Mouse (Mus musculus): ENCODE measurements around the gene Rnf220. TPM values are rescaled to one million over a fixed set of nuclear protein-coding genes. Genes with fewer than 3 reads are reported as not detected.

Gene Rnf220
- polyA plus RNA-seq, 1 experiment from 2014 or later: 109 TPM

GRCm38 (mm10) chr4:117469471-117469870 is 27.4 kb downstream of the Rnf220 start:
- no peak overlapping the region for H3K9ac ChIP-seq (ENCODE audit: low read depth, low read length)
- H3K4me1 ChIP-seq (ENCODE audit: control insufficient read depth, insufficient read depth, low read depth, low read length): no peaks in the 10 kb centered on the region
- H3K4me2 ChIP-seq (ENCODE audit: low read length): no peak overlapping the region
- H3K27me3 ChIP-seq (replicated peaks; ENCODE audit: control insufficient read depth, insufficient read depth, low read length): 0 out of 2 replicates have a peak, but pooled peaks cover 5% of the 10 kb centered on the region
- no peaks in the 10 kb centered on the region for H3K9me3 ChIP-seq (ENCODE audit: control insufficient read depth, low read length)
- H3K36me3 ChIP-seq (ENCODE audit: control insufficient read depth, insufficient read depth, low read length): no peaks in the 10 kb centered on the region
- 68% methylated on average over 4 of the region's 4 CpGs for WGBS
- no peak overlapping the region for H3K27ac ChIP-seq (ENCODE audit: low read depth, low read length)
- H3K4me3 ChIP-seq (ENCODE audit: low read length): no peak overlapping the region
- no peak for ATAC-seq

- WGBS: 88% methylated on average over 7 of the region's 7 CpGs
- Histone ChIP-seq H3K4me2 (ENCODE audit: low read length) (no peak overlapping the region), H3K4me3 (ENCODE audit: low read length) (no peak overlapping the region), H3K36me3 (ENCODE audit: control insufficient read depth, insufficient read depth, low read length) (no peaks in the 10 kb centered on the region), H3K4me1 (ENCODE audit: control insufficient read depth, insufficient read depth, low read depth, low read length) (no peaks in the 10 kb centered on the region), H3K9me3 (ENCODE audit: control insufficient read depth, low read length) (no peaks in the 10 kb centered on the region), H3K27me3 (replicated peaks; ENCODE audit: control insufficient read depth, insufficient read depth, low read length) (0 out of 2 replicates have a peak, but pooled peaks cover 2% of the 10 kb centered on the region), H3K27ac (ENCODE audit: low read depth, low read length) (no peak overlapping the region), H3K9ac (ENCODE audit: low read depth, low read length) (no peak overlapping the region)
- no peak for ATAC-seq
Measured at GRCm38 (mm10) chr4:117467936-117468335, 28.9 kb downstream of the Rnf220 start.

GRCm38 (mm10) chr4:117449151-117449550 is 47.7 kb downstream of the Rnf220 start:
- Histone ChIP-seq H3K36me3 (ENCODE audit: control insufficient read depth, insufficient read depth, low read length) (no peaks in the 10 kb centered on the region), H3K9ac (ENCODE audit: low read depth, low read length) (no peak overlapping the region), H3K27me3 (replicated peaks; ENCODE audit: control insufficient read depth, insufficient read depth, low read length) (no peaks in the 10 kb centered on the region), H3K4me3 (ENCODE audit: low read length) (no peak overlapping the region), H3K4me2 (ENCODE audit: low read length) (no peak overlapping the region), H3K4me1 (ENCODE audit: control insufficient read depth, insufficient read depth, low read depth, low read length) (no peaks in the 10 kb centered on the region), H3K27ac (ENCODE audit: low read depth, low read length) (no peak overlapping the region), H3K9me3 (ENCODE audit: control insufficient read depth, low read length) (no peaks in the 10 kb centered on the region)
- WGBS: 100% methylated on average over 1 of the region's 1 CpGs
- ATAC-seq: no peak

GRCm38 (mm10) chr4:117447926-117448325 is 48.9 kb downstream of the Rnf220 start:
- Histone ChIP-seq H3K27ac (ENCODE audit: low read depth, low read length) (no peak overlapping the region), H3K9me3 (ENCODE audit: control insufficient read depth, low read length) (no peaks in the 10 kb centered on the region)
- 94% methylated on average over 3 of the region's 3 CpGs for WGBS

GRCm38 (mm10) chr4:117445516-117446207 is 51.2 kb downstream of the Rnf220 start:
- WGBS: 78% methylated on average over 19 of the region's 19 CpGs

More at GRCm38 (mm10) chr4:117447926-117448325, 48.9 kb downstream of the Rnf220 start:
- Histone ChIP-seq H3K36me3 (ENCODE audit: control insufficient read depth, insufficient read depth, low read length) (no peaks in the 10 kb centered on the region), H3K9ac (ENCODE audit: low read depth, low read length) (no peak overlapping the region), H3K4me2 (ENCODE audit: low read length) (no peak overlapping the region), H3K4me3 (ENCODE audit: low read length) (no peak overlapping the region), H3K4me1 (ENCODE audit: control insufficient read depth, insufficient read depth, low read depth, low read length) (no peaks in the 10 kb centered on the region), H3K27me3 (replicated peaks; ENCODE audit: control insufficient read depth, insufficient read depth, low read length) (no peaks in the 10 kb centered on the region)
- ATAC-seq: no peak

GRCm38 (mm10) chr4:117438919-117439318 is 57.9 kb downstream of the Rnf220 start:
- WGBS: 76% methylated on average over 3 of the region's 3 CpGs
- Histone ChIP-seq H3K36me3 (ENCODE audit: control insufficient read depth, insufficient read depth, low read length) (no peaks in the 10 kb centered on the region), H3K4me2 (ENCODE audit: low read length) (no peak overlapping the region), H3K27me3 (replicated peaks; ENCODE audit: control insufficient read depth, insufficient read depth, low read length) (peaks cover 16% of the 10 kb centered on the region), H3K4me3 (ENCODE audit: low read length) (no peak overlapping the region), H3K27ac (ENCODE audit: low read depth, low read length) (no peak overlapping the region), H3K4me1 (ENCODE audit: control insufficient read depth, insufficient read depth, low read depth, low read length) (no peaks in the 10 kb centered on the region), H3K9ac (ENCODE audit: low read depth, low read length) (no peak overlapping the region), H3K9me3 (ENCODE audit: control insufficient read depth, low read length) (no peaks in the 10 kb centered on the region)
- no peak for ATAC-seq

More at GRCm38 (mm10) chr4:117445516-117446207, 51.2 kb downstream of the Rnf220 start:
- H3K4me2 ChIP-seq (ENCODE audit: low read length): no peak overlapping the region
- no peak overlapping the region for H3K9ac ChIP-seq (ENCODE audit: low read depth, low read length)
- H3K27me3 ChIP-seq (replicated peaks; ENCODE audit: control insufficient read depth, insufficient read depth, low read length): 0 out of 2 replicates have a peak, but pooled peaks cover 2% of the 10 kb centered on the region
- H3K9me3 ChIP-seq (ENCODE audit: control insufficient read depth, low read length): no peaks in the 10 kb centered on the region
- no peaks in the 10 kb centered on the region for H3K4me1 ChIP-seq (ENCODE audit: control insufficient read depth, insufficient read depth, low read depth, low read length)
- H3K27ac ChIP-seq (ENCODE audit: low read depth, low read length): no peak overlapping the region
- no peak overlapping the region for H3K4me3 ChIP-seq (ENCODE audit: low read length)
- ATAC-seq: no peak
- no peaks in the 10 kb centered on the region for H3K36me3 ChIP-seq (ENCODE audit: control insufficient read depth, insufficient read depth, low read length)

- Histone ChIP-seq H3K4me1 (ENCODE audit: control insufficient read depth, insufficient read depth, low read depth, low read length) (no peaks in the 10 kb centered on the region), H3K27ac (ENCODE audit: low read depth, low read length) (no peak overlapping the region), H3K36me3 (ENCODE audit: control insufficient read depth, insufficient read depth, low read length) (no peaks in the 10 kb centered on the region), H3K9ac (ENCODE audit: low read depth, low read length) (no peak overlapping the region), H3K4me2 (ENCODE audit: low read length) (no peak overlapping the region), H3K27me3 (replicated peaks; ENCODE audit: control insufficient read depth, insufficient read depth, low read length) (peaks cover 19% of the 10 kb centered on the region), H3K9me3 (ENCODE audit: control insufficient read depth, low read length) (no peaks in the 10 kb centered on the region), H3K4me3 (ENCODE audit: low read length) (no peak overlapping the region)
- no peak for ATAC-seq
- WGBS: 80% methylated on average over 14 of the region's 14 CpGs
Measured at GRCm38 (mm10) chr4:117438064-117438463, 58.8 kb downstream of the Rnf220 start.

- 43% methylated on average over 14 of the region's 14 CpGs for WGBS
- peaks cover 19% of the 10 kb centered on the region for H3K27me3 ChIP-seq (replicated peaks; ENCODE audit: control insufficient read depth, insufficient read depth, low read length)
Measured at GRCm38 (mm10) chr4:117436995-117437660, 59.7 kb downstream of the Rnf220 start.

GRCm38 (mm10) chr4:117434336-117434735 is 62.5 kb downstream of the Rnf220 start:
- peaks cover 23% of the 10 kb centered on the region for H3K27me3 ChIP-seq (replicated peaks; ENCODE audit: control insufficient read depth, insufficient read depth, low read length)
- H3K4me2 ChIP-seq (ENCODE audit: low read length): no peak overlapping the region
- no peak overlapping the region for H3K27ac ChIP-seq (ENCODE audit: low read depth, low read length)
- no peak overlapping the region for H3K9ac ChIP-seq (ENCODE audit: low read depth, low read length)
- H3K4me3 ChIP-seq (ENCODE audit: low read length): no peak overlapping the region
- H3K4me1 ChIP-seq (ENCODE audit: control insufficient read depth, insufficient read depth, low read depth, low read length): no peaks in the 10 kb centered on the region
- no peaks in the 10 kb centered on the region for H3K36me3 ChIP-seq (ENCODE audit: control insufficient read depth, insufficient read depth, low read length)
- ATAC-seq: no peak
- no peaks in the 10 kb centered on the region for H3K9me3 ChIP-seq (ENCODE audit: control insufficient read depth, low read length)
- WGBS: 76% methylated on average over 8 of the region's 8 CpGs

More at GRCm38 (mm10) chr4:117436995-117437660, 59.7 kb downstream of the Rnf220 start:
- Histone ChIP-seq H3K9ac (ENCODE audit: low read depth, low read length) (no peak overlapping the region), H3K4me3 (ENCODE audit: low read length) (no peak overlapping the region), H3K27ac (ENCODE audit: low read depth, low read length) (no peak overlapping the region), H3K36me3 (ENCODE audit: control insufficient read depth, insufficient read depth, low read length) (no peaks in the 10 kb centered on the region), H3K4me1 (ENCODE audit: control insufficient read depth, insufficient read depth, low read depth, low read length) (no peaks in the 10 kb centered on the region), H3K4me2 (ENCODE audit: low read length) (no peak overlapping the region), H3K9me3 (ENCODE audit: control insufficient read depth, low read length) (no peaks in the 10 kb centered on the region)
- ATAC-seq: no peak

Data from hindbrain, embryonic 16.5 days (tissue).